Mouse (Mus musculus) limb, embryonic 12.5 days (tissue): Measurements from ENCODE around the gene Mta3. TPM values are rescaled to one million over a fixed set of nuclear protein-coding genes. Genes with fewer than 3 reads are reported as not detected.

Experiments used
- ATAC-seq: fragments of 200-750 bp; cut with Nextera tagmentation; 2 replicates; pipeline ENCODE4 v1.8.0; 2017; ENCODE audit warnings: low read depth, moderate TSS enrichment; ENCODE audit not compliant: insufficient number of reproducible peaks, insufficient read depth, low FRiP score, low TSS enrichment
- H3K27ac ChIP-seq: fragments of 300-500 bp; sonication (generic); 2 replicates; pipeline ENCODE4 v1.5.1; 2016; ENCODE audit warnings: mild to moderate bottlenecking, moderate library complexity
- H3K27me3 ChIP-seq: fragments of 300-500 bp; sonication (generic); 2 replicates; pipeline ENCODE4 v1.6.1; 2016; ENCODE audit warnings: mild to moderate bottlenecking, moderate library complexity
- H3K36me3 ChIP-seq: fragments of 300-500 bp; sonication (generic); 2 replicates; pipeline ENCODE4 v1.6.1; 2016; ENCODE audit warnings: mild to moderate bottlenecking, moderate library complexity
- H3K4me1 ChIP-seq: fragments of 300-500 bp; sonication (generic); replicated peaks from 2 replicates; pipeline ENCODE4 v1.6.1; 2016
- H3K4me2 ChIP-seq: fragments of 300-500 bp; sonication (generic); 2 replicates; pipeline ENCODE4 v1.6.1; 2016; ENCODE audit warnings: mild to moderate bottlenecking, moderate library complexity
- H3K4me3 ChIP-seq: fragments of 300-500 bp; sonication (generic); replicated peaks from 2 replicates; pipeline ENCODE4 v1.5.1; 2016; ENCODE audit warnings: mild to moderate bottlenecking
- H3K9ac ChIP-seq: fragments of 300-500 bp; sonication (generic); replicated peaks from 2 replicates; pipeline ENCODE4 v1.6.1; 2016; ENCODE audit warnings: mild to moderate bottlenecking, moderate library complexity
- H3K9me3 ChIP-seq: fragments of 300-500 bp; sonication (generic); 2 replicates; pipeline ENCODE4 v1.6.1; 2016; ENCODE audit warnings: mild to moderate bottlenecking, moderate library complexity
- WGBS: fragments of 180-500 bp; shearing (Covaris S2); methylation state at CpG from one replicate; pipeline ENCODE4 v1.1.7; 2016; 5-methylcytosine and 5-hydroxymethylcytosine counted together
- polyA plus RNA-seq: library from polyadenylated mRNA; unstranded; fragments of >200 nt; fragmentation: Nextera tagmentation; extraction: Ambion mirVana; gene quantifications from 2 replicates; pipeline ENCODE4 v1.2.1, GENCODE M21; 2016

The Mta3 gene
- polyA plus RNA-seq, 1 experiment from 2014 or later, result 46.2 TPM

GRCm38 (mm10) chr17:83865366-83865765 lies 159.4 kb downstream of the Mta3 start:
- Histone ChIP-seq H3K27ac (no peak overlapping the region), H3K9me3 (no peaks in the 10 kb centered on the region), H3K4me2 (no peak overlapping the region), H3K4me3 (no peak overlapping the region), H3K9ac (no peak overlapping the region), H3K36me3 (no peaks in the 10 kb centered on the region), H3K27me3 (peaks cover 2% of the 10 kb centered on the region; the same call in 1 of the 2 replicates), H3K4me1 (peaks cover 11% of the 10 kb centered on the region; the same call in 1 of the 2 replicates)
- WGBS, result 71% methylated on average over 7 of the region's 7 CpGs
- no peak for ATAC-seq

- Histone ChIP-seq H3K4me3 (no peak overlapping the region), H3K27me3 (peaks cover 2% of the 10 kb centered on the region; the same call in 1 of the 2 replicates), H3K36me3 (no peaks in the 10 kb centered on the region), H3K4me1 (peaks cover 11% of the 10 kb centered on the region; the same call in 1 of the 2 replicates), H3K4me2 (no peak overlapping the region), H3K9ac (no peak overlapping the region), H3K9me3 (no peaks in the 10 kb centered on the region), H3K27ac (no peak overlapping the region)
- 15% methylated on average over 10 of the region's 10 CpGs for WGBS
- no peak for ATAC-seq
Measured at GRCm38 (mm10) chr17:83866582-83866981, 160.6 kb downstream of the Mta3 start.

DNA sequence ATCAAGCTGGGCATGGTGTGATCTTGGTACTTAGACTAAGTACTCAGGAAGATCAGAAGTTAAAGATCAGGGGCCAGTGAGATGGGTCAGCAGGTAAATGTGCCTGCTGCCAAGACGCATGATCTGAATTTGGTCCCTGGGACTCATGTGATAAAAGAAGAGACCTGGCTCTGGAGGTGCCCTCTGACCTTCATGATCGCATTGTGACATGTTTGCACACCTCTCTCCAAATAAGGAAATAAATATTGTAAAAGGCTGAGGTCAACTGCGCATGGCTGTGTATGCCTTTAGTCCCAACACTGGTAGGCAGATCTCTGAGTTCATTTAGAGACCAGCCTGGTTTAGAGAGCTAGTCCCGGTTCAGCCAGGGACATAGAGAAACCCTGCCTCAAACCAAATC lies 164.4 kb downstream of the Mta3 start:
- H3K4me3 ChIP-seq, result no peak overlapping the region
- H3K9me3 ChIP-seq, result no peaks in the 10 kb centered on the region; the same call in 1 of the 2 replicates
- H3K4me2 ChIP-seq, result no peak overlapping the region
- WGBS, result 91% methylated on average over 4 of the region's 4 CpGs
- peaks cover 16% of the 10 kb centered on the region for H3K4me1 ChIP-seq
- no peak overlapping the region for H3K27ac ChIP-seq
- no peaks in the 10 kb centered on the region for H3K36me3 ChIP-seq
- no peak overlapping the region for H3K9ac ChIP-seq
- ATAC-seq, result no peak
- no peaks in the 10 kb centered on the region; the same call in 1 of the 2 replicates for H3K27me3 ChIP-seq

Other genes with a start within 250 kb of the Mta3 start
- gene Cox7a2l, start 188.8 kb upstream of the Mta3 start, polyA plus RNA-seq, result 123 and 127 TPM in 2 replicates
- not detected in 2 replicates for gene Kcng3, start 74.3 kb upstream of the Mta3 start, polyA plus RNA-seq
- 0.35 and 0.94 TPM in 2 replicates for gene Haao, start 141.8 kb downstream of the Mta3 start, polyA plus RNA-seq